Mouse (Mus musculus): Measurements from ENCODE around the gene Ammecr1. TPM values are rescaled to one million over a fixed set of nuclear protein-coding genes. Genes with fewer than 3 reads are reported as not detected.

The Ammecr1 gene
- polyA plus RNA-seq, 1 experiment from 2014 or later = 28.6 TPM

DNA sequence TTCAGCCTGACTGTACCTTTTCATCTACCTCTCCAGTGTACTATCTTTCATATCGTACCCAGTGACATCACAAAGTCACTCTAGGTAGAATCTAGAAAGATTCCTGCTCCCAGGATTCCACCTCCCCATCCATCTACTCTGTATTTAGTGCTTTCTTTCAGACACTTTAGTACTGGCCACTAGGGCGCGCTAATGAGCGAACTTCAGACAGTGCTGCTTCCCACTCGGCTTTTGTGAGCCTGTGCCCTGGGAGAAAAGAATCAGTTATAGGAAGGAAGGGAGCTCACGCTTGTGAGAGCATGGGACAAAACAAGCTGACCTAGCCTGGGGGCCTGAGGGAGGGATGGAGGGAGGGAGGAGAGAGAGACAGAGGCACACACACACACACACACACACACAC lies 153.4 kb downstream of the Ammecr1 start:
- H3K9ac ChIP-seq (ENCODE audit: low read depth, low read length) = no peak overlapping the region
- H3K36me3 ChIP-seq (ENCODE audit: control insufficient read depth, insufficient read depth, low read length) = no peaks in the 10 kb centered on the region
- ATAC-seq (replicated peaks; ENCODE audit: low FRiP score) (0 out of 2 replicates have a peak, but pooled peaks have one; percentile 15), DNase-seq (ENCODE audit: low spot score) (no peak)
- H3K27me3 ChIP-seq (replicated peaks; ENCODE audit: control insufficient read depth, insufficient read depth, low read length) = no peaks in the 10 kb centered on the region
- H3K4me1 ChIP-seq (replicated peaks; ENCODE audit: control insufficient read depth, insufficient read depth, low read length) = no peaks in the 10 kb centered on the region
- H3K4me3 ChIP-seq (ENCODE audit: low read depth, low read length) = no peak overlapping the region
- H3K9me3 ChIP-seq (ENCODE audit: control insufficient read depth, low read length) = no peaks in the 10 kb centered on the region
- no peak overlapping the region for H3K4me2 ChIP-seq
- no peak overlapping the region for H3K27ac ChIP-seq (ENCODE audit: low read depth, low read length)
- 19% methylated on average over 6 of the region's 6 CpGs for WGBS

DNA sequence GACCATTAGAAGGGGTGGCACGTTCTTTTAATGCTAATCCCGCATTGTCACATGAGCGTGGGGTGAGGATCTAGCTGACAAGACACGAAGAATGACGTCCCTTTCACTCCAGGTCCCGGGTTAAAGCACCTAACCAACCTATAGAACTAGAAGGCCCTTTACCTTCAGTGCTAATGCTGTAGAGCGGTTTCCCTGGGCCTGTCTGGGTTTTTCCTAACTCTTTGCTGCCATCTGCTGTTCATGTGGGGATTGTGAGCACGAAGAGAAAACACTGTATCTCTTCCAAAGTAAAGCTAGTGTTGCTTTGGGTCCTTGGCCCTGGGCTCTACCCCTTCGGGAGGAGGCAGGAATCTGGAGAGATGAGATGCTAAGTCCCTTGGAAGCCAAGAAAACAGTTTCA lies 158.1 kb downstream of the Ammecr1 start:
- ATAC-seq (replicated peaks; ENCODE audit: low FRiP score) (no peak; the same call in 1 of the 2 replicates), DNase-seq (ENCODE audit: low spot score) (no peak)
- Histone ChIP-seq H3K9ac (ENCODE audit: low read depth, low read length) (no peak overlapping the region), H3K9me3 (ENCODE audit: control insufficient read depth, low read length) (no peaks in the 10 kb centered on the region), H3K36me3 (ENCODE audit: control insufficient read depth, insufficient read depth, low read length) (no peaks in the 10 kb centered on the region), H3K4me1 (replicated peaks; ENCODE audit: control insufficient read depth, insufficient read depth, low read length) (no peaks in the 10 kb centered on the region), H3K27me3 (replicated peaks; ENCODE audit: control insufficient read depth, insufficient read depth, low read length) (no peaks in the 10 kb centered on the region), H3K4me3 (ENCODE audit: low read depth, low read length) (no peak overlapping the region), H3K27ac (ENCODE audit: low read depth, low read length) (no peak overlapping the region), H3K4me2 (no peak overlapping the region)
- 52% methylated on average over 9 of the region's 9 CpGs for WGBS

DNA sequence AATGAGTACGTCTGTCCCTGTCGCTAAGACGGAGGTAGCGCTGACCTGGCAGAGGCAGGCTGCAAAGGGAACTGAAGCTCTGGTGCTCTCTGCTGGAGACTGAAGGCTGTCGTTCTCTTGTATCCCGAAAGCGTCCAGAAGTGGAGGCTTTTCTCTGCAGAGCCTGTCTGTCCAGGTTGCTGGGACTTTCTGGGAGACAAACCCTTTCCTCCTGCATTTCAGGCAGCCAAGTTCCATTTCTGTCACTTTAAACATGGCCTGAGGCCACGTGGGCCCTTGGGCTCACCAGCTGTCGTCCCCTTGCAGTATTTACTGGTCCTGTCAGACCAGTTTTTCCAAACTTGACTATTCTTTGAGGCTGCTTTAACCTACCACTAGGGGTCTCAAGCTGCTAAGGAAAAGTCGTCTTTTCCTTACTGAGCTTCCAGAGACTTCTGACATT lies 159.9 kb downstream of the Ammecr1 start:
- Histone ChIP-seq H3K27me3 (replicated peaks; ENCODE audit: control insufficient read depth, insufficient read depth, low read length) (no peaks in the 10 kb centered on the region), H3K4me2 (no peak overlapping the region), H3K4me3 (ENCODE audit: low read depth, low read length) (no peak overlapping the region), H3K4me1 (replicated peaks; ENCODE audit: control insufficient read depth, insufficient read depth, low read length) (no peaks in the 10 kb centered on the region), H3K9ac (ENCODE audit: low read depth, low read length) (no peak overlapping the region), H3K9me3 (ENCODE audit: control insufficient read depth, low read length) (no peaks in the 10 kb centered on the region), H3K27ac (ENCODE audit: low read depth, low read length) (no peak overlapping the region), H3K36me3 (ENCODE audit: control insufficient read depth, insufficient read depth, low read length) (no peaks in the 10 kb centered on the region)
- WGBS = 54% methylated on average over 10 of the region's 10 CpGs
- ATAC-seq (replicated peaks; ENCODE audit: low FRiP score) (no peak), DNase-seq (ENCODE audit: low spot score) (no peak)

DNA sequence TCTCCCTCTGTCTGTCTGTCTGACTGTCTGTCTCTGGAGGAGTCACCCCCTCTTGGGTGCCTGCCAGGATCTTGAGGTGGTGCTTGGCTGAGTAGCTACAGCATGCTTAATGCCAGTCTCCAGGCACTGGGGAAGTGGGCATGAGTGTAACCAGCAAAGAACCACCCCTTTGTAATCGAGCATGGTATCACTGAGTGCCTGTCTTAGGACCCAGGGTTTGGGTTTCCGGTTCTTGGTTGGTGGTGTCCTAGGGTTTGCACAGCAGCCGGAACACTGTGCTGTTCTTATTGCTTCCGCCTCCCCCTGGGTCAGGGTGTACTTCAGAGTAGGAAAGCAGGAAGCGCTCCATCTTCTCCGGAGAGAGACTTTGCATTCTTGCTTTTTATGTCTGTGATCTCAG lies 160.4 kb downstream of the Ammecr1 start:
- H3K4me3 ChIP-seq (ENCODE audit: low read depth, low read length) = no peak overlapping the region
- ATAC-seq (replicated peaks; ENCODE audit: low FRiP score) (no peak), DNase-seq (ENCODE audit: low spot score) (no peak)
- no peak overlapping the region for H3K9ac ChIP-seq (ENCODE audit: low read depth, low read length)
- H3K4me1 ChIP-seq (replicated peaks; ENCODE audit: control insufficient read depth, insufficient read depth, low read length) = no peaks in the 10 kb centered on the region
- H3K9me3 ChIP-seq (ENCODE audit: control insufficient read depth, low read length) = no peaks in the 10 kb centered on the region
- WGBS = 79% methylated on average over 6 of the region's 6 CpGs
- no peaks in the 10 kb centered on the region for H3K27me3 ChIP-seq (replicated peaks; ENCODE audit: control insufficient read depth, insufficient read depth, low read length)
- no peaks in the 10 kb centered on the region for H3K36me3 ChIP-seq (ENCODE audit: control insufficient read depth, insufficient read depth, low read length)
- no peak overlapping the region for H3K27ac ChIP-seq (ENCODE audit: low read depth, low read length)
- H3K4me2 ChIP-seq = no peak overlapping the region

DNA sequence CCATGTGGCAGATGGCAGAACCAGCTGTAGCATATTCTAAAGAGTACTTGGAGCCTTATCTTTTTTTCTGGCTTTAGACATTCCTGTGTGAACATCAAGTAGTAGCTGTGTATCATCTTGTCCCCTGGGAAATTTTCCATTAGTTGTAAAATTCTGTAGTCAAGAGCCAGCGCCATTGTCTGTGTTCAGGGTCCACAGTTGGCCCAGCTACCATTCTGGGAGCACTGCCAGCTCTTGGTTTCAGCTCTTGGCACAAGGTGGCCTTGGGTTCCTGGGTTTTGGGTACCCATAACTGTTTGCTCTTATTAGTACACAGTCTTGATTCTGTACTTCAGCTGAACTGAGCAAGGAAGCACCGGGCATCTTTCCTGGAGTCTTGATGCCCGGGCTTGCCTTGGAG lies 161.9 kb downstream of the Ammecr1 start:
- ATAC-seq (replicated peaks; ENCODE audit: low FRiP score) (no peak), DNase-seq (ENCODE audit: low spot score) (no peak)
- Histone ChIP-seq H3K27ac (ENCODE audit: low read depth, low read length) (no peak overlapping the region), H3K4me1 (replicated peaks; ENCODE audit: control insufficient read depth, insufficient read depth, low read length) (no peaks in the 10 kb centered on the region), H3K4me2 (no peak overlapping the region), H3K9ac (ENCODE audit: low read depth, low read length) (no peak overlapping the region), H3K27me3 (replicated peaks; ENCODE audit: control insufficient read depth, insufficient read depth, low read length) (no peaks in the 10 kb centered on the region), H3K4me3 (ENCODE audit: low read depth, low read length) (no peak overlapping the region), H3K9me3 (ENCODE audit: control insufficient read depth, low read length) (no peaks in the 10 kb centered on the region), H3K36me3 (ENCODE audit: control insufficient read depth, insufficient read depth, low read length) (no peaks in the 10 kb centered on the region)
- WGBS = 91% methylated on average over 3 of the region's 3 CpGs

Small RNAs within 50 kb of the gene (microRNA-seq; reads per million reads assigned to microRNA genes)
- gene Gm44351 (ENCODE audit: borderline number of aligned reads) = not detected

Other genes with a start within 250 kb of the Ammecr1 start
- 0.07 and 0.21 TPM in 2 replicates for gene Rtl9, start 132.9 kb upstream of the Ammecr1 start, polyA plus RNA-seq (2014; fragmentation: Nextera tagmentation; extraction: Ambion mirVana)

Data from liver, embryonic 11.5 days (tissue).